Mouse (Mus musculus) effector memory CD4-positive, alpha-beta T cell, adult 7 months (primary cell): ENCODE measurements around the gene Msl1. TPM values are rescaled to one million over a fixed set of nuclear protein-coding genes. Genes with fewer than 3 reads are reported as not detected.

Source experiments
- polyA plus RNA-seq: library from polyadenylated mRNA; unstranded; fragments of 100-300 nt; shearing (Covaris generic); gene quantifications from one replicate; pipeline ENCODE4 v1.2.1, GENCODE M21; 2017

Msl1 gene
- 16.8 TPM for polyA plus RNA-seq

GRCm38 (mm10) chr11:98795015-98795713, at the start of gene Msl1:
Msl1 (plus strand) TSS chr11:98795516.

GRCm38 (mm10) chr11:98774582-98775347, 20.6 kb upstream of the Msl1 start, which contains the start of gene Nr1d1:
Nr1d1 (minus strand) TSS chr11:98775333.

GRCm38 (mm10) chr11:98804605-98805004, 9.3 kb downstream of the Msl1 start, which contains the start of gene Casc3:
Casc3 (plus strand) TSS chr11:98804905.

DNA sequence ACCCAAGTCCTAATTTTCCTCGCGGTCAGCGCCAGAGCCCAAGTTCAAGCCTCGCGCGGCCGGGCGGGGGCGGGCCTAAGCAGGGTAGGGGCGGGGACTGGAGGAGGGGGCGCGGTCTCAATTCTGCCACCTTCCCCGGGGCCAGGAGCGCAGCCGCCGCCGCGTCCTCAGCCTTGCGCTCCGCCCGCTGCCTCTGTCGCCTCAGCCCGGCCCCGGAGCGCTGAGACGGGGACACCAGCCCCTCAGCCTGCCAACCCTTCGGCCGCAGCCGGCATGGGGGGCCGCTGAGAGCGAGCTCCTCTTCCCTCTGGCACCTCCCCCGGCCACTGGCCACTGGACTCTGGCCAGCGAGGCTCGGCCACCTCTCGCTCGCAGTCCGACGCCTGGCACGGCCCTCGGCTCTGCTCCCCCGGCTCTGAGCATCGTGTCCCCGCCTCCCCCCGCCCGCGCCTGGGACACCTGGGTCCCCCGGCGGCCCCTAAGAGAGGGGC, 41.4 kb downstream of the Msl1 start, which contains the start of gene Rapgefl1:
Gene Rapgefl1, plus strand, starts transcription at position 135 of the 491 bp plus-strand sequence.

Other genes starting within 250 kb of the Msl1 start
- 129 TPM for gene Ikzf3, start 249.5 kb upstream of the Msl1 start, polyA plus RNA-seq
- 2.9 TPM for gene Zpbp2, start 244.4 kb upstream of the Msl1 start, polyA plus RNA-seq
- gene Ormdl3, start 208.1 kb upstream of the Msl1 start, polyA plus RNA-seq, result 45.7 TPM
- not detected for gene Lrrc3c, start 197.2 kb upstream of the Msl1 start, polyA plus RNA-seq
- gene Gm12355, start 169.9 kb upstream of the Msl1 start, polyA plus RNA-seq, result 2.6 TPM
- gene Gsdma3, start 169.2 kb upstream of the Msl1 start, polyA plus RNA-seq, result not detected
- gene Gsdma2, start 148.8 kb upstream of the Msl1 start, polyA plus RNA-seq, result 0.93 TPM
- gene Gsdma, start 131.2 kb upstream of the Msl1 start, polyA plus RNA-seq, result not detected
- 103 TPM for gene Psmd3, start 113.0 kb upstream of the Msl1 start, polyA plus RNA-seq
- not detected for gene Csf3, start 94.3 kb upstream of the Msl1 start, polyA plus RNA-seq
- 36.1 TPM for gene Med24, start 66.1 kb upstream of the Msl1 start, polyA plus RNA-seq
- 3.1 TPM for gene Thra, start 54.9 kb upstream of the Msl1 start, polyA plus RNA-seq
- 12.2 TPM for gene Nr1d1, start 20.2 kb upstream of the Msl1 start, polyA plus RNA-seq
- gene Casc3, start 9.4 kb downstream of the Msl1 start, polyA plus RNA-seq, result 81.7 TPM
- not detected for gene Rapgefl1, start 41.3 kb downstream of the Msl1 start, polyA plus RNA-seq
- 3.4 TPM for gene Wipf2, start 68.1 kb downstream of the Msl1 start, polyA plus RNA-seq
- gene Cdc6, start 112.3 kb downstream of the Msl1 start, polyA plus RNA-seq, result not detected
- 61.3 TPM for gene Rara, start 132.3 kb downstream of the Msl1 start, polyA plus RNA-seq
- gene Gjd3, start 187.5 kb downstream of the Msl1 start, polyA plus RNA-seq, result not detected
- gene Top2a, start 228.7 kb downstream of the Msl1 start, polyA plus RNA-seq, result 4.9 TPM
- not detected for gene Igfbp4, start 245.7 kb downstream of the Msl1 start, polyA plus RNA-seq